Mouse (Mus musculus): ENCODE results near the gene Ggta1.
A peak's percentile ranks its signal among the peaks of the same experiment; 100 is the strongest.

Gene Ggta1

DNA sequence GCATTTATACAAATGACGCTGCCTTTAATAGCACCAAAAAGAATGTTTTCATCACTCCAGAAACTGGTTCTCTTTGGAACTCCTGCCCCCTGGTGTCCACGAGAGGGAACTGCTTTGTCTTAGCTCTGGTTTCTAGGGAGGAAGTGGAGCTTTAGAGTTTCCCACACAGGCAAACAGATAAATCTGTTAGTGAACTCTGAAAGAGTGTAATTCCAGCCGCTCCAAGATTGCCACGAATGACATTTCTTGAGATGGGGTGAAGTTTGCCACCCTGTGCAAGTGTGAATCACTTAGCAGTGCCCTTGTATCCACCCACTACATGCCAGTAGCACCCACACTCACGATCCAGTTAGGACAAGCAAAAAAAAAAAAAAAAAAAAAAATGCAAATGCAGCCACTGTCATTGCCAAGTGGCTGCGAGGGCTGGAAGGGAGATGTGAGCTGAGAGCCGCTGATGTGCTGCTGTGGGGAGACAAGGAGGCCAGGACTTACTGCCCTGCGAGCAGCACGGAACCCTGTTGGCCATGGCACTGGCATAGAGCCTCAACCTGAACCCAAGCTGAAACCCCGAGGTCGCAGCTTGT is 65.3 kb downstream of the Ggta1 start:
- peak; percentile 34 for DNase-seq

GRCm38 (mm10) chr2:35397096-35397495 is 65.9 kb downstream of the Ggta1 start, which contains the start of gene 4930402F06Rik:
TSS of gene 4930402F06Rik (minus strand) at chr2:35397175.
- DNase-seq = peak; percentile 7

DNA sequence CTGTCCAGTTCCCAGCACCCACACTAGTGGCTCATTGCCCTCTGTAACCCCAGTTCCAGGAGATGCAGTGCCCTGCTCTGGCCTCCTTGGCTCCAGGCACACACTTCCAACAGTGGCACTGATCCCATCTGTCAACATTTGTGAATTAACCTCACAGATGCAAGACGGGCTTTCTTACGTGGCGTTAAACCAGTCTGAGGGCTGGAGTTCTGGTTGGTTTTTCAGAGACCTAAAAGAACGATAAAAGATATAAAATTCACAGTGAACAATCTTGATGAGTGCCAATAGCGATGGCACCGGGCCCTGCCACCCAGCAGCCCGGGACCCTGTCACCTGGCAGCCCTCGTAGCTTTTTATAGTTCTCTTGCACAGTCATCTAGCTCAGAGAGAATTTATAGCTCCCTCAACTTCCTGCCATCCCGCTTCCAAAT is 77.6 kb downstream of the Ggta1 start:
- DNase-seq = peak; percentile 17

GRCm38 (mm10) chr2:35379306-35379705 is 83.7 kb downstream of the Ggta1 start:
- DNase-seq = no peak

- no peak for DNase-seq
These were observed 85.4 kb downstream of the Ggta1 start for GRCm38 (mm10) chr2:35377600-35377999.

DNA sequence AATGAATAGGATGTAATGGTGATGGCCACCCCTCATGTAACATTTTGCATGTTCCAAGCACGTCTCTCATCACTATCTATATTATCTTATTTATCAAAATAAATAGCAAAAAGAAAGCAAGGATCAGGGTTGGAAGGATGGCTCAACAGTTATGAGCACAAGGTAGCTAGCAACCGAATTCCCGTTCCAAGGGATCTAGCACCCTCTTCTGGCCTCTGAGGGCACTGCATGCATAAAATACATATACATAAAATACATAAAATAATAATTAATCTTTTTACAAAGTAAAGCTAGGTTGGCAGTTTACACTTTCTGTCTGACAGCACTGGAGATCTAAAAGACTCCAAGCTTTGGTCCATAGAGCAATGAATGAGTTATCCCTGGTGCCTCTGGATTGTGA is 90.0 kb downstream of the Ggta1 start:
- DNase-seq = no peak

DNA sequence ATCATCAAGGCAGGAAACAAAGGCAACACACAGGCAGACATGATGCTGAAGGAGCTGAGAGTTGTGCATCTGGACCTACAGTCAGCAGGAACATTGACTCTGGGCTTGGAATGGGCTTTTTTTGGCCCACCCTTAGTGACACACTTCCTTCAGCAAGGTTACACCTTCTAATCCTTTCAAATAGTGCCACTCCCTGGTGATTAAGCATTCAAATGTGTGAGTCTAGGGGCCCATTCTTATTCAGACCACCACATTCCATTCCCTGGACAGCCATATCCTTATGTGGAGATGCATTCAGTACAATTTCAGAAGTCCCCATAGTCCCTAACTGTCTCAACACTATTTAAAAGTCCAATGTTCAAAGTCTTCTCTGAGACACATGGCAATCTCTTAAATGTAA is 92.3 kb downstream of the Ggta1 start:
- DNase-seq = no peak

DNA sequence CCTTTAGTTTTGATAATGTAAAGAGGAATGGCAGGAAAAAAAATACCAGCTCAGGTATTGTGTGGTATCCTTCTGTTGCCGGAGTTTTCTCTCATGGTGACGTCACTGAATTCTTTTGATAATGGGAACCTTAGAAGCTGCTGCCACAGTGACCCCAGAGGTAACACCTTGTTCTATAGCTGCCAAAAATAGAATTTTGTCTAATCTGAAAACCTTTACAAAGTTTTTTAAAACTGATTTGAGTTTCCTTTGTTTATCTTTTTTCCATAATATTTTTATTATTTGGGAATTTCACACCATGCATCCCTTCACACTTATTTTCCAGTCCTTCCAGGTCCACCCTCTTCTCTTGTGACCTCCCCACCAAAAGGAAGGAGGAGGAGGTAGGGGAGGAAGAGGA is 95.4 kb downstream of the Ggta1 start, which contains the start of gene 4930568D16Rik:
TSS of gene 4930568D16Rik (minus strand) at position 101 of the 400 bp plus-strand sequence.
- DNase-seq = no peak
